Mouse (Mus musculus): ENCODE data around the gene Tmem269. TPM values are rescaled to one million over a fixed set of nuclear protein-coding genes. Genes with fewer than 3 reads are reported as not detected.

Tmem269 gene
- polyA plus RNA-seq, 1 experiment = not detected

- Histone ChIP-seq H3K27ac (ENCODE audit: insufficient read depth, low read length) (no peak overlapping the region), H3K4me1 (ENCODE audit: control insufficient read depth, insufficient read depth, low read length) (no peaks in the 10 kb centered on the region; the same call in 1 of the 2 replicates), H3K4me3 (ENCODE audit: insufficient read depth, low read length) (no peak overlapping the region)
- TF ChIP-seq CTCF (IDR thresholded peaks at IDR 0.05; ENCODE audit: borderline replicate concordance, insufficient read depth, low read length) = no peak
- TF ChIP-seq POLR2A (IDR thresholded peaks at IDR 0.05; ENCODE audit: low read depth, low read length) = no peak
These were observed 1.4 kb downstream of the Tmem269 start for GRCm38 (mm10) chr4:119216667-119217066.

GRCm38 (mm10) chr4:119204672-119205071 is 13.3 kb downstream of the Tmem269 start:
- Histone ChIP-seq H3K27ac (ENCODE audit: insufficient read depth, low read length) (no peak overlapping the region), H3K4me3 (ENCODE audit: insufficient read depth, low read length) (no peak overlapping the region), H3K4me1 (ENCODE audit: control insufficient read depth, insufficient read depth, low read length) (no peaks in the 10 kb centered on the region)
- TF ChIP-seq CTCF (IDR thresholded peaks at IDR 0.05; ENCODE audit: borderline replicate concordance, insufficient read depth, low read length) (peak; percentile 89), POLR2A (IDR thresholded peaks at IDR 0.05; ENCODE audit: low read depth, low read length) (no peak)

- Histone ChIP-seq H3K4me3 (ENCODE audit: insufficient read depth, low read length) (no peak overlapping the region), H3K27ac (ENCODE audit: insufficient read depth, low read length) (no peak overlapping the region), H3K4me1 (ENCODE audit: control insufficient read depth, insufficient read depth, low read length) (0 out of 2 replicates have a peak, but pooled peaks cover 5% of the 10 kb centered on the region)
- no peak for TF ChIP-seq CTCF (IDR thresholded peaks at IDR 0.05; ENCODE audit: borderline replicate concordance, insufficient read depth, low read length)
- no peak for TF ChIP-seq POLR2A (IDR thresholded peaks at IDR 0.05; ENCODE audit: low read depth, low read length)
These were observed 19.9 kb downstream of the Tmem269 start for GRCm38 (mm10) chr4:119198105-119198504.

- Histone ChIP-seq H3K4me1 (ENCODE audit: control insufficient read depth, insufficient read depth, low read length) (0 out of 2 replicates have a peak, but pooled peaks cover 5% of the 10 kb centered on the region), H3K4me3 (ENCODE audit: insufficient read depth, low read length) (peak overlapping the region; percentile 68), H3K27ac (ENCODE audit: insufficient read depth, low read length) (no peak overlapping the region)
- TF ChIP-seq CTCF (IDR thresholded peaks at IDR 0.05; ENCODE audit: borderline replicate concordance, insufficient read depth, low read length) = no peak
- no peak for TF ChIP-seq POLR2A (IDR thresholded peaks at IDR 0.05; ENCODE audit: low read depth, low read length)
These were observed 22.3 kb downstream of the Tmem269 start for GRCm38 (mm10) chr4:119195582-119196320.

- Histone ChIP-seq H3K4me3 (ENCODE audit: insufficient read depth, low read length) (peak within 1 kb of the TSS; percentile 68), H3K4me1 (ENCODE audit: control insufficient read depth, insufficient read depth, low read length) (0 out of 2 replicates have a peak, but pooled peaks cover 5% of the 10 kb centered on the region), H3K27ac (ENCODE audit: insufficient read depth, low read length) (peak within 1 kb of the TSS; percentile 60)
- TF ChIP-seq CTCF (IDR thresholded peaks at IDR 0.05; ENCODE audit: borderline replicate concordance, insufficient read depth, low read length) = no peak
- peak; percentile 66 for TF ChIP-seq POLR2A (IDR thresholded peaks at IDR 0.05; ENCODE audit: low read depth, low read length)
These were observed 23.0 kb downstream of the Tmem269 start, which contains the start of gene Svbp for GRCm38 (mm10) chr4:119194909-119195581. Gene Svbp (plus strand): TSS chr4:119195306.

- Histone ChIP-seq H3K4me1 (ENCODE audit: control insufficient read depth, insufficient read depth, low read length) (0 out of 2 replicates have a peak, but pooled peaks cover 5% of the 10 kb centered on the region), H3K27ac (ENCODE audit: insufficient read depth, low read length) (no peak overlapping the region), H3K4me3 (ENCODE audit: insufficient read depth, low read length) (no peak overlapping the region)
- TF ChIP-seq POLR2A (IDR thresholded peaks at IDR 0.05; ENCODE audit: low read depth, low read length) (no peak), CTCF (IDR thresholded peaks at IDR 0.05; ENCODE audit: borderline replicate concordance, insufficient read depth, low read length) (no peak)
These were observed 25.3 kb downstream of the Tmem269 start for GRCm38 (mm10) chr4:119192757-119193156.

GRCm38 (mm10) chr4:119191273-119191672 is 26.7 kb downstream of the Tmem269 start:
- TF ChIP-seq CTCF (IDR thresholded peaks at IDR 0.05; ENCODE audit: borderline replicate concordance, insufficient read depth, low read length) = no peak
- no peak for TF ChIP-seq POLR2A (IDR thresholded peaks at IDR 0.05; ENCODE audit: low read depth, low read length)

GRCm38 (mm10) chr4:119190618-119191017 is 27.4 kb downstream of the Tmem269 start:
- Histone ChIP-seq H3K4me1 (ENCODE audit: control insufficient read depth, insufficient read depth, low read length) (0 out of 2 replicates have a peak, but pooled peaks cover 5% of the 10 kb centered on the region), H3K27ac (ENCODE audit: insufficient read depth, low read length) (no peak overlapping the region), H3K4me3 (ENCODE audit: insufficient read depth, low read length) (no peak overlapping the region)
- no peak for TF ChIP-seq CTCF (IDR thresholded peaks at IDR 0.05; ENCODE audit: borderline replicate concordance, insufficient read depth, low read length)
- no peak for TF ChIP-seq POLR2A (IDR thresholded peaks at IDR 0.05; ENCODE audit: low read depth, low read length)

More at GRCm38 (mm10) chr4:119191273-119191672, 26.7 kb downstream of the Tmem269 start:
- Histone ChIP-seq H3K4me3 (ENCODE audit: insufficient read depth, low read length) (no peak overlapping the region), H3K27ac (ENCODE audit: insufficient read depth, low read length) (no peak overlapping the region), H3K4me1 (ENCODE audit: control insufficient read depth, insufficient read depth, low read length) (0 out of 2 replicates have a peak, but pooled peaks cover 5% of the 10 kb centered on the region)

- H3K27ac ChIP-seq (ENCODE audit: insufficient read depth, low read length) = no peak within 1 kb of the TSS
- H3K4me1 ChIP-seq (ENCODE audit: control insufficient read depth, insufficient read depth, low read length) = 0 out of 2 replicates have a peak, but pooled peaks cover 5% of the 10 kb centered on the region
- TF ChIP-seq POLR2A (IDR thresholded peaks at IDR 0.05; ENCODE audit: low read depth, low read length) = no peak
- TF ChIP-seq CTCF (IDR thresholded peaks at IDR 0.05; ENCODE audit: borderline replicate concordance, insufficient read depth, low read length) = no peak
- no peak within 1 kb of the TSS for H3K4me3 ChIP-seq (ENCODE audit: insufficient read depth, low read length)
These were observed 28.2 kb downstream of the Tmem269 start, which contains the start of gene Ermap for GRCm38 (mm10) chr4:119189864-119190263. Gene Ermap (minus strand): TSS chr4:119190011.
